Mouse (Mus musculus) forebrain, embryonic 16.5 days (tissue): ENCODE data around the gene March4. TPM values are rescaled to one million over a fixed set of nuclear protein-coding genes. Genes with fewer than 3 reads are reported as not detected.

Experiments used
- ATAC-seq: fragments of 200-750 bp; cut with Nextera tagmentation; 2 replicates; pipeline ENCODE4 v1.8.0; 2017; ENCODE audit warnings: mild to moderate bottlenecking, moderate library complexity
- H3K27ac ChIP-seq: fragments of 300-500 bp; sonication (generic); 2 replicates; pipeline ENCODE4 v1.5.1; 2014; ENCODE audit warnings: low read length, control low read depth
- H3K27me3 ChIP-seq: fragments of 300-500 bp; sonication (generic); replicated peaks from 2 replicates; pipeline ENCODE4 v1.6.1; 2014; ENCODE audit warnings: low read length; ENCODE audit not compliant: control insufficient read depth, insufficient read depth
- H3K36me3 ChIP-seq: fragments of 300-500 bp; sonication (generic); 2 replicates; pipeline ENCODE4 v1.6.1; 2014; ENCODE audit not compliant: control insufficient read depth, insufficient read depth
- H3K4me1 ChIP-seq: fragments of 300-500 bp; sonication (generic); replicated peaks from 2 replicates; pipeline ENCODE4 v1.6.1; 2014; ENCODE audit warnings: low read length; ENCODE audit not compliant: control insufficient read depth, insufficient read depth
- H3K4me2 ChIP-seq: fragments of 300-500 bp; sonication (generic); 2 replicates; pipeline ENCODE4 v1.6.1; 2014; ENCODE audit warnings: mild to moderate bottlenecking, low read length, control low read depth
- H3K4me3 ChIP-seq: fragments of 300-500 bp; sonication (generic); replicated peaks from 2 replicates; pipeline ENCODE4 v1.5.1; 2014; ENCODE audit warnings: mild to moderate bottlenecking, low read length, control low read depth
- H3K9ac ChIP-seq: fragments of 300-500 bp; sonication (generic); replicated peaks from 2 replicates; pipeline ENCODE4 v1.6.1; 2014; ENCODE audit warnings: low read depth, low read length, control low read depth
- H3K9me3 ChIP-seq: fragments of 300-500 bp; sonication (generic); 2 replicates; pipeline ENCODE4 v1.6.1; 2016; ENCODE audit warnings: low read length; ENCODE audit not compliant: control insufficient read depth
- WGBS: fragments of 180-500 bp; shearing (Covaris S2); extraction: QIAGEN DNeasy Blood & Tissue Kit; methylation state at CpG from one replicate; pipeline ENCODE4 v1.1.7; 2014; 5-methylcytosine and 5-hydroxymethylcytosine counted together
- polyA plus RNA-seq: library from polyadenylated mRNA; unstranded; fragments of >200 nt; fragmentation: Nextera tagmentation; extraction: Ambion mirVana; gene quantifications from 2 replicates; pipeline ENCODE4 v1.2.1, GENCODE M21; 2015

Gene March4
- polyA plus RNA-seq, 1 experiment from 2014 or later: 7.7 TPM

- Histone ChIP-seq H3K9me3 (no peaks in the 10 kb centered on the region), H3K4me3 (no peak overlapping the region), H3K36me3 (no peaks in the 10 kb centered on the region), H3K9ac (no peak overlapping the region), H3K27me3 (no peaks in the 10 kb centered on the region), H3K4me1 (peaks cover 15% of the 10 kb centered on the region), H3K4me2 (no peak overlapping the region), H3K27ac (no peak overlapping the region)
- ATAC-seq: no peak
- 60% methylated on average over 8 of the region's 8 CpGs for WGBS
Measured at GRCm38 (mm10) chr1:72418744-72419655, 117.7 kb downstream of the March4 start.

- no peak overlapping the region for H3K9ac ChIP-seq
- H3K4me1 ChIP-seq: peaks cover 21% of the 10 kb centered on the region
- no peaks in the 10 kb centered on the region for H3K27me3 ChIP-seq
- no peak; the same call in 1 of the 2 replicates for ATAC-seq
- peak overlapping the region; percentile 82 for H3K27ac ChIP-seq
- no peaks in the 10 kb centered on the region for H3K9me3 ChIP-seq
- H3K4me2 ChIP-seq: no peak overlapping the region
- 53% methylated on average over 8 of the region's 8 CpGs for WGBS
- no peaks in the 10 kb centered on the region for H3K36me3 ChIP-seq
- H3K4me3 ChIP-seq: no peak overlapping the region
Measured at GRCm38 (mm10) chr1:72414561-72415253, 122.0 kb downstream of the March4 start.

GRCm38 (mm10) chr1:72414133-72414532, 122.6 kb downstream of the March4 start:
- no peaks in the 10 kb centered on the region for H3K9me3 ChIP-seq
- ATAC-seq: peak; percentile 74
- no peak overlapping the region for H3K9ac ChIP-seq
- no peaks in the 10 kb centered on the region for H3K27me3 ChIP-seq
- no peak overlapping the region for H3K4me2 ChIP-seq
- H3K4me3 ChIP-seq: no peak overlapping the region
- H3K4me1 ChIP-seq: peaks cover 20% of the 10 kb centered on the region
- peak overlapping the region; percentile 82 for H3K27ac ChIP-seq
- no peaks in the 10 kb centered on the region for H3K36me3 ChIP-seq
- 36% methylated on average over 8 of the region's 8 CpGs for WGBS

- H3K9me3 ChIP-seq: no peaks in the 10 kb centered on the region
- H3K27ac ChIP-seq: no peak overlapping the region; the same call in 1 of the 2 replicates
- 84% methylated on average over 8 of the region's 8 CpGs for WGBS
- H3K4me3 ChIP-seq: no peak overlapping the region
- H3K4me2 ChIP-seq: no peak overlapping the region
- no peaks in the 10 kb centered on the region for H3K36me3 ChIP-seq
- no peak for ATAC-seq
- no peaks in the 10 kb centered on the region for H3K27me3 ChIP-seq
- H3K9ac ChIP-seq: no peak overlapping the region
- peaks cover 15% of the 10 kb centered on the region for H3K4me1 ChIP-seq
Measured at GRCm38 (mm10) chr1:72413205-72413604, 123.5 kb downstream of the March4 start.

- H3K9ac ChIP-seq: no peak overlapping the region
- 83% methylated on average over 8 of the region's 8 CpGs for WGBS
- peaks cover 15% of the 10 kb centered on the region for H3K4me1 ChIP-seq
- no peaks in the 10 kb centered on the region for H3K9me3 ChIP-seq
- H3K4me2 ChIP-seq: no peak overlapping the region
- H3K27ac ChIP-seq: no peak overlapping the region
- H3K4me3 ChIP-seq: no peak overlapping the region
- no peaks in the 10 kb centered on the region for H3K27me3 ChIP-seq
- ATAC-seq: no peak
- H3K36me3 ChIP-seq: no peaks in the 10 kb centered on the region
Measured at GRCm38 (mm10) chr1:72411108-72411507, 125.6 kb downstream of the March4 start.

GRCm38 (mm10) chr1:72409936-72410335, 126.8 kb downstream of the March4 start:
- WGBS: 82% methylated on average over 5 of the region's 5 CpGs
- H3K36me3 ChIP-seq: no peaks in the 10 kb centered on the region
- no peak overlapping the region for H3K4me3 ChIP-seq
- H3K9me3 ChIP-seq: no peaks in the 10 kb centered on the region
- peaks cover 15% of the 10 kb centered on the region for H3K4me1 ChIP-seq
- ATAC-seq: no peak
- H3K4me2 ChIP-seq: no peak overlapping the region
- no peak overlapping the region for H3K9ac ChIP-seq
- H3K27me3 ChIP-seq: no peaks in the 10 kb centered on the region
- no peak overlapping the region for H3K27ac ChIP-seq

GRCm38 (mm10) chr1:72406505-72407079, 130.1 kb downstream of the March4 start:
- ATAC-seq: peak; percentile 72
- Histone ChIP-seq H3K27me3 (no peaks in the 10 kb centered on the region), H3K36me3 (no peaks in the 10 kb centered on the region), H3K27ac (no peak overlapping the region), H3K9ac (no peak overlapping the region), H3K4me1 (no peaks in the 10 kb centered on the region; the same call in 1 of the 2 replicates), H3K4me2 (no peak overlapping the region), H3K9me3 (no peaks in the 10 kb centered on the region), H3K4me3 (no peak overlapping the region)
- WGBS: 66% methylated on average over 14 of the region's 14 CpGs

- Histone ChIP-seq H3K4me2 (no peak overlapping the region), H3K9ac (no peak overlapping the region), H3K4me1 (peaks cover 9% of the 10 kb centered on the region), H3K4me3 (no peak overlapping the region), H3K9me3 (no peaks in the 10 kb centered on the region), H3K27ac (no peak overlapping the region), H3K36me3 (no peaks in the 10 kb centered on the region), H3K27me3 (no peaks in the 10 kb centered on the region)
- no peak for ATAC-seq
- WGBS: 67% methylated on average over 8 of the region's 8 CpGs
Measured at GRCm38 (mm10) chr1:72401331-72402069, 135.2 kb downstream of the March4 start.
